Mouse (Mus musculus) mouse embryonic stem cell (cell line): Measurements from ENCODE around the gene 4930432K21Rik.

Experiments used
- in situ Hi-C, 2 experiments: fragments of 300-500 bp; cut with MboI; formaldehyde crosslinking; loops; 1 replicate in 1 of 2; 3 replicates in 1 of 2; pipeline ENCODE4 v1.14.3; 2019 to 2020; ENCODE audit warnings: low sequenced_read_pairs in 2 of 2, low pct_unique_long_range_greater_than_20kb in 1 of 2, mixed read lengths in 1 of 2; ENCODE audit not compliant: unreplicated experiment in 1 of 2

Gene 4930432K21Rik

GRCm38 (mm10) chr8:84147769-84148530 is at the start of gene 4930432K21Rik, which contains the start of gene Cc2d1a:
Gene 4930432K21Rik (plus strand): TSS chr8:84148025.
Gene Cc2d1a (minus strand): TSS chr8:84147936.
- in situ Hi-C loops, result no loop called here

DNA sequence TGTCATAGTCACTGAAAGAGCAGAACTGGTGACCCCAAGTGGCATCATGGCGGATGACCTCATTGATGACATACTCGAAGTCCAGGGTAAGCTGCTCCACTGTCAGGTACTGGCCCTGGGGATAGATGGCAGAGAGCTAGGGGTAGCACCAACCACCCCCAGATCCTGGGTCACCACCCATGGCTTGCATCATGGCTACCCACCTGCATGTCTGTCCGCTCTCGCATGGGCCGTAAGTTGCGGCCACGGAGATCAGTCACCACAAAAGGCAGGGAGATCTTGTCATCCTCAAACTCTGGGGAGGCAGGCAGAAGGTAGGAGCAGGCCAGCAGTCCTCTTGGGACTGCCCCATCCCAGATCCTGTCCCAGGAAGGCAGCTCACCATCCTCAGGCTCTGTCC is 49.4 kb upstream of the 4930432K21Rik start:
- in situ Hi-C loops, result no loop called here

GRCm38 (mm10) chr8:84101476-84102270 is 46.2 kb upstream of the 4930432K21Rik start:
- in situ Hi-C loops, result no loop called here

DNA sequence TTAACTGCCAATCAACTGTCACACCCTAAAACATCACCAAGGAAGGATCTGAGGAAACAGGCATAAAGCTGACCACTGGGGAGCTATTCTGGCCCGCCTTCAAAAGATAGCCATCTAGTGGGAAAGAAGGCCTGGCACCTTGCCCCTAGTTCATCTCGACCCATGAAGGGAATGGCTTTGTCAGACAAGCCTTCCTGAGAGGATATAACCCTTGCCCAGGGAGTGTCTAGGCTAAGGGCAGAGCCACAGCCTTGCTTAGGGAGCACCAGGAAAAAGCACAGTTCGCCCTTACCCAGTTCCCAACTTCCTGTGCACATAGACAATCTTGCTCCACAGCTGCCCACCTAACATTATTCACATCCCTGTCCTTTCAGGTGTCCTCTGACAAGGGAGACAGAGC is 44.2 kb upstream of the 4930432K21Rik start:
- in situ Hi-C loops, result no loop called here

DNA sequence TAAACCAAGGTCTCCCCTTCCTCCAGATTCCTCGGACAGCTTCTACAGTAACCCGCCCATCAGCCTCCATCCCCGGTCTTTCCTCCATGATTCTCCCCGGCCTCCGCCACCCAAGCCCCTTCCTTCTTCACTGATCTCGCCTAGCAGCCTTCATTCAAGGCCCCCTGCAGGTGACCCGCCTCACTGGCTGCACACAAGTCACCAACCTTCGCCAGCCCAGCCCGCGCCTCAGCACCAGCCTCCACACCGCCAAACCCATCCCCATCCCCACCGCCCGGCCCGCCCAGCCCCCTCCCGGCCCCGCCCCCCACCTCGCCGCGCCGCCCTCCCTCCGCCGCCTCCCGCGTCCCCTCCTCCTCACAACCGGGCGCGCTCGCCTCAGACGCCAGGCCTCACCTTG is 43.6 kb upstream of the 4930432K21Rik start:
- in situ Hi-C loops, result no loop called here

GRCm38 (mm10) chr8:84104697-84105609 is 42.9 kb upstream of the 4930432K21Rik start, which contains the start of gene Dcaf15:
Gene Dcaf15 (minus strand): TSS chr8:84104768.
- in situ Hi-C loops, result no loop called here

DNA sequence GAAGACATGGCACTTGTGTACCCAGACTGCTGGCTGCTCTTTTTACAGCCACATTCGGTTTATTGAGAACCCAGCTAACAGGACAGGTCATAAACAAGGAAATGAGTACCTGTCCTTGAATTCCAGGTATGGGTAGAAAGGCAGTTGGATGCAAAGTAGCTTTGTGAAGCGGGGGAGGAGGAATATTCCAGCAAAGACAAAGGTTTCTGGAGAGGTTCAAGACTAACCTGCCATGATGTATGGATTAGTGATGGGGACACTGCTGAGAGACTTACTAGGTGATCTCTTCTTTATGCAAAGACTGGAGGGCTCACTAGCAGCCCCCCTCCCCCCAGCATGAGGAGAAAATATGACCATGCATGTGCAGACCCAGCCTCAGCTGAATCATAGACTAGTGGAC is 42.1 kb upstream of the 4930432K21Rik start:
- in situ Hi-C loops, result no loop called here

- in situ Hi-C loops, result no loop called here
These were observed 41.4 kb upstream of the 4930432K21Rik start for GRCm38 (mm10) chr8:84106216-84107040.

DNA sequence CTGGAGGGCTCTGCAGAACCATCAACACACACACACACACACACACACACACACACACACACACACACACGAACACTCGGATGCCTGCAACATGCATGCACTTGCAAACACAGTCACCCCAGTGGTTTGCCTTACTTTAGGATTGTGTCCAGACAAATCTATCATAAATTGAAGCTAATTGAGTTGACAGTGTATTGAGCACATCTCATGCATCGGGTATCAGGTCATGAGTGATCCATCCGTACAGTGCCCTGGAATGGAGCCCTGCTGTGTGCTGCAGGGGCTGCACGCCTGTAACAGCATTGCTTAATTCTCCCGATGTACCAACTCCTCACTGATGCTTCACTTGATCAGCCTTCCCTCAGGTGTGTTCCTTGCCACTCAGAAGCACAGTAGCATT is 32.2 kb upstream of the 4930432K21Rik start:
- in situ Hi-C loops, result no loop called here

- in situ Hi-C loops, result no loop called here
These were observed 25.7 kb upstream of the 4930432K21Rik start for GRCm38 (mm10) chr8:84122151-84122550.

DNA sequence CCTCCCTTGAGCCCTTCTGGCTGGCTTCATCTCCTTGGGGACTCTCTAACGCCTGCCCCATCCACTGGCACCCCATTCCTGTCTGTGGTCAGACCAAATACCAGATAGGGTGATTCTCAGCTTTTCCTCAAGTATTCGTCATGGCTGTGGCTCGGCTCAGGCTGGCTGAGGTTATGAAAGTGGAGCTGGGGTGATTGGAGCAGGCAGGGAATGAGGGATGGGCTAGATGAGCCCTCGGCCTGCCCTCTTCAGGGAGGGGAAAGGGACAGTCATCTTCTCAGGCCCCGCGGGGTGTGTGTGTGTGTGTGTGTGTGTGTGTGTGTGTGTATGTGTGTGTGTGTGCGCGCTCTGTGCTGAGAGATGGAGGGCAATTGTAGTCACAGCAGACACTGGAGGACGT is 22.2 kb upstream of the 4930432K21Rik start, which contains the start of gene Podnl1:
Podnl1 (plus strand) TSS at position 334 of the 400 bp plus-strand sequence.
- in situ Hi-C loops, result no loop called here

DNA sequence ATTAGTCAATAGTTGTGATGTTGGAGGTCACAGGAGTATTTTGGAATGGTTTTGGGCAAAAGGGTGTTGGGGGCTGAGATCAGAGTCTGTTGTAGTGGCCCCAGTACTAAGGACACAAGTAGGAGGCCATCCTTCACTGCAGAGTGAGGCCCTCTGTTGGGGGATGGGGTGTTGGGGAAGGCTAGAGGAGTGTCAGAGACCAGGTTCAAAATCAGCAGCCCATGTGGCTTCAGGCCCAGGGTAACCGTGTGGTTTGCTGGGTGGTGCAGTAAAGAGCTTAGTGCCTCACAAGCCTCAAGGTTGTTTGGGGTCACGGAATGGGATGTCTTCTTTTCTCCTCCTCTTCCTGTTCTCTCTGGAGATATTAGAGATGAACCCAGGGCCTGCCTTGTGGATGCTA is 21.1 kb upstream of the 4930432K21Rik start:
- in situ Hi-C loops, result no loop called here

DNA sequence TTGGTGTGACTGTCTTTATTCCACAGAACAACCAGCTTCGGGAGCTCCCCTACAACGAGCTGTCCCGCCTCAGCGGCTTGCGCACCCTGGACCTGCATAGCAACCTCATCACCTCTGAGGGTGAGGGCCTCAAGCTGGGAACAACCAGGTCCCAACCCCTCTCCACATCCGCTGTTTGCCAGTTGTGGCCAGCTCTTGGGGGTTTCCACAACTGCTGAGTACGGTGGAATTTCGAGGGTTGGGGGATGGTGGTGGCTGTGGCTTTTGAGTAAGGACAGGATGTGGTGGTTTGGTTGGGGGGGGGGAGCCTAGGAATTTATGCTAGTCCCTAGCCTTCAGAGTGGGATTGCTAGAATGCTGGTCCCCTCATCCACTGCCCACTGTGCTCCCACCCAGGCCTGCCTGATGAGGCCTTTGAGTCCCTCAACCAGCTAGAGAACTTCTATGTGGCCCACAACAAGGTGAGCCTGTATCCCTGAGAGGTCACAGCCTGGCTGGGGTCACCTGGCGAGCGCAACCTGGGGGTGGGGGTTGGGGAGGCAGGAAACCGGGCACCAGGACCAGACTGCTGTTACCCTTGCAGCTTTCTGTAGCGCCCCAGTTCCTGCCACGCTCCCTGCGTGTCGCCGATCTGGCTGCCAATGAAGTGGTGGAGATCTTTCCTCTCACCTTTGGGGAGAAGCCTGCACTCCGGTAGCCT is 20.5 kb upstream of the 4930432K21Rik start:
- in situ Hi-C loops, result no loop called here

DNA sequence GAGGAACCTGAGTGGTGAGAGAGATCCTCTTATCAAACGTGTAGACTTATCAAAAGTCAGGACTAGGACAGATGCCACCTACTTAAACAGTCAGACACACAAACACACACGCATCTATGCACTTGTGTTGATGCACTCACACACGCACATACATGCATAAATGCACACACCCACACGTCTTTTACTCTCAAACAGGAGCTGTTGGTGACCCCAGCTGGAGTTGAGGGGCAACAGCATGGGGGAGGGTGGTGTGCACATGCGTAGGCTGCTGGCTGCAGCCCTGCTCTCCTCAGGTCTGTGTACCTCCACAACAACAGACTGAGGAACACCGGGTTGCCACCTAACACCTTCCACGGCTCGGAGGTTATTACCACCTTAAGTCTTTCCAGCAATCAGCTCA is 19.5 kb upstream of the 4930432K21Rik start:
- in situ Hi-C loops, result no loop called here

GRCm38 (mm10) chr8:84130806-84131205 is 17.0 kb upstream of the 4930432K21Rik start:
- in situ Hi-C loops, result no loop called here

GRCm38 (mm10) chr8:84132225-84132624 is 15.6 kb upstream of the 4930432K21Rik start:
- in situ Hi-C loops, result no loop called here

DNA sequence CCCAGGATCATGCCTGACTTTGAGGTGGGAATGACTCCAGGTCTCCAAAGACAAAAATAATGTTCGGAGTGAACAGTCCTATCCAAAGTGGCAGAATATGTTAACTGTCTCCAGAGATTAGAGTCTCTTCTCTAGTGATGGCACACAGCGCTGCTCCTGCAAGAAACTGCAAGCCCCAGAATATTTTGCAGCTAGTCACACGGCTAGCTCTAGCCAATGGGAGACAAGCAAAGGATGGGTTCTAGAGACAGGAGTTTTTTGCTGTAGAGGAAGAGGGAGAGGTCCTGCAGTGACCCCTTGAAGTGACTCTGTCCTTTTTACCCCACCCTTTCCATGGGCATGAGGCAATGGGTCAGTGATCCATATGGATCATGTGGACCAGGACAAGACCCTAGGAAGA is 10.0 kb upstream of the 4930432K21Rik start:
- in situ Hi-C loops, result no loop called here
